9 mouse cellular contexts compared by ENCODE assay signal in the genomic region with DNA sequence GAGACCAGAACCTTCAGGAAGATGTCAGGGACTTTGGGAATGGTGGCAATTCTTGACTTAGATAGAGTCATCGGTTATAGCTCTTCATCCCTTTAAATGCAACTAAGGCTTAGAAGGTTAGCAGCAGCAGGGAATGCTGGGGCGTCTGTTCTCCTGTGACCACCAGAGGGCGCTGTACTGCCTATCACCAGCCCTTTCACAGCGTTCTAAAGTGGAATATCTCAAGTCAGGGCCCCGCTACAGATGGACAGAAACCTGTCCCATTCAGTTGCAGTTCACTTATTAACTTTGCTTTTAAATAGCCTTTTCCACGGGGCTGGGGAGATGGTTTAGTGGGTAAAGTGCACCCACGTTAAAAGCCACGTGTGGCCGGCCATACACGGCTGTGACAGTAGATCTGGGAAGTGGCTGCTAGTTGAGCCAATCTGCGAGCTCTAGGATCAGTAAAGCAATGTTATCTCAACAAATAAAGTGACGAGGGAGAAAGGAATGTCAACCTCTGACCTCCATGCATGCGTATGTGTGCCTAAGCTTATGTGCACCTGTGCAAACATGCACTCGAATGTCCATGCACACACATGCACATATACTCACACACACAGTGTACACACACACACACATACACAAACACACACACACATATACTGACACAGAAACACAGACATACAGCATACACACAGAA.
A peak's percentile ranks its signal among the peaks of the same experiment; 100 is the strongest.
DNase-seq lines count a peak whose midpoint lies in the region; ATAC-seq and TF ChIP-seq lines count a peak whose summit lies in the region.
"Had no signal": no experiment of that assay in that cellular context is flagged by ENCODE, and none has a peak within 500 bp of the region (broad histone marks: within the 10 kb centered on the region; RNA-seq: fewer than 3 reads in every experiment).

No protein-coding gene starts in this region.

- H3K79me3 ChIP-seq in C2C12 (ENCODE audit: low read depth): no peaks in the 10 kb centered on the region

- no peak for TF ChIP-seq POLR2A in cerebellum, adult 2 months (IDR thresholded peaks at IDR 0.05; ENCODE audit: borderline replicate concordance, insufficient read depth, low read length)

- H3K9ac ChIP-seq in lung, embryonic 14.5 days: no peak overlapping the region
- H3K9ac ChIP-seq: limb, embryonic 13.5 days had no signal

- H3K36me3 ChIP-seq in C2C12 (ENCODE audit: control insufficient read depth, insufficient read depth): no peaks in the 10 kb centered on the region
- no peaks in the 10 kb centered on the region for H3K36me3 ChIP-seq in lung, embryonic 14.5 days (ENCODE audit: insufficient read depth)
- H3K36me3 ChIP-seq: limb, embryonic 13.5 days had no signal

- peak; percentile 75; the same call in 1 of the 2 replicates for ATAC-seq in lung, embryonic 14.5 days (ENCODE audit: insufficient read depth)
- ATAC-seq in erythroblast, adult 5-6 weeks (replicated peaks; ENCODE audit: low FRiP score, poor library complexity, severe bottlenecking): no peak

- H3K9me3 ChIP-seq in lung, embryonic 14.5 days (ENCODE audit: low read depth, low read length): no peaks in the 10 kb centered on the region
- H3K9me3 ChIP-seq: limb, embryonic 13.5 days had no signal

- 52% methylated on average over 14 of the region's 14 CpGs for WGBS in cerebellum, adult 2 months
- WGBS in lung, embryonic 14.5 days: 28% methylated on average over 14 of the region's 14 CpGs

- no peak overlapping the region for H3K27ac ChIP-seq in cerebellum, adult 2 months (ENCODE audit: insufficient read depth, low read length)
- H3K27ac ChIP-seq in lung, embryonic 14.5 days (ENCODE audit: low read depth): no peak overlapping the region
- H3K27ac ChIP-seq: limb, embryonic 13.5 days had no signal

- H3K4me3 ChIP-seq in C2C12 (ENCODE audit: insufficient read depth, poor library complexity, severe bottlenecking): no peak overlapping the region
- H3K4me3 ChIP-seq in cerebellum, adult 2 months (replicated peaks; ENCODE audit: insufficient read depth, low read depth, low read length): no peak overlapping the region
- no peak overlapping the region for H3K4me3 ChIP-seq in lung, embryonic 14.5 days (ENCODE audit: low read depth, low read length)
- H3K4me3 ChIP-seq: limb, embryonic 13.5 days had no signal

- no peaks in the 10 kb centered on the region for H3K27me3 ChIP-seq in C2C12 (ENCODE audit: control insufficient read depth, insufficient read depth, insufficient read length)
- H3K27me3 ChIP-seq in cerebellum, adult 2 months (ENCODE audit: control insufficient read depth, insufficient read depth, low read length): no peaks in the 10 kb centered on the region
- H3K27me3 ChIP-seq in lung, embryonic 14.5 days (ENCODE audit: insufficient read depth, low read length): no peaks in the 10 kb centered on the region
- H3K27me3 ChIP-seq: limb, embryonic 13.5 days had no signal

- H3ac ChIP-seq in C2C12 (ENCODE audit: control insufficient read depth, insufficient read length, low read depth): no peak overlapping the region

- H3K4me1 ChIP-seq in cerebellum, adult 2 months (ENCODE audit: control insufficient read depth, insufficient read depth, low read length): no peaks in the 10 kb centered on the region; the same call in 1 of the 2 replicates
- H3K4me1 ChIP-seq in lung, embryonic 14.5 days (ENCODE audit: insufficient read depth): no peaks in the 10 kb centered on the region
- H3K4me1 ChIP-seq: limb, embryonic 13.5 days had no signal

- no peak overlapping the region for H3K4me2 ChIP-seq in lung, embryonic 14.5 days
- H3K4me2 ChIP-seq: limb, embryonic 13.5 days had no signal

- peak; percentile 0 for TF ChIP-seq CTCF in C2C12 (IDR thresholded peaks at IDR 0.05; ENCODE audit: control insufficient read depth, insufficient read depth, insufficient read length)
- peak; percentile 81 for TF ChIP-seq CTCF in cerebellum, adult 2 months (IDR thresholded peaks at IDR 0.05; ENCODE audit: borderline replicate concordance, insufficient read depth, low read depth, low read length)
- peak; percentile 80 for TF ChIP-seq CTCF in lung, embryonic 14.5 days (IDR thresholded peaks at IDR 0.05; ENCODE audit: low read depth)

- peak; percentile 3 for DNase-seq in MEL-GATA-1-ER (ENCODE audit: extremely low read depth, low read depth)
- DNase-seq in cerebellum, adult 2 months: peak; percentile 68 to 78
- peak; percentile 20 to 29 for DNase-seq in gastrocnemius, adult 8-10 months (ENCODE audit: low spot score in 2 of 2)
- peak; percentile 59 to 91 for DNase-seq in layer of hippocampus, adult 18-20 months (ENCODE audit: low spot score in 2 of 2)
- DNase-seq in lung, embryonic 14.5 days: peak; percentile 80
- peak; percentile 81 for DNase-seq in right cerebral cortex, postnatal 14 days

- no peaks in the 10 kb centered on the region for H3K79me2 ChIP-seq in C2C12 (ENCODE audit: control insufficient read depth, insufficient read depth)

TF ChIP-seq in C2C12, 6 proteins besides CTCF, POLR2A, EP300 and RAD21:
- no peak for TF ChIP-seq CEBPB (IDR thresholded peaks at IDR 0.05; ENCODE audit: low read depth)
- no peak for TF ChIP-seq MYOG (IDR thresholded peaks at IDR 0.05; ENCODE audit: control insufficient read depth, extremely low read depth, insufficient read length)
- no peak for TF ChIP-seq USF1 (IDR thresholded peaks at IDR 0.05; ENCODE audit: low read depth)
- no peak for TF ChIP-seq MYOD1 (IDR thresholded peaks at IDR 0.05; ENCODE audit: control insufficient read depth, insufficient read length, low read depth)
- no peak for TF ChIP-seq FOSL1 (IDR thresholded peaks at IDR 0.05; ENCODE audit: insufficient read depth, low read length, poor library complexity, severe bottlenecking)
- TF ChIP-seq MAX (IDR thresholded peaks at IDR 0.05): no peak

Comparison
In these comparisons a context has a peak if more than half of its experiments do, and no peak if none do; other contexts are left out.
1. CTCF ChIP-seq: peak in every context shown above with its lines; median percentile 81 in cerebellum, adult 2 months; 80 in lung, embryonic 14.5 days; 0 in C2C12.
2. DNase-seq: peak in every context shown above with its lines; median percentile 81 in right cerebral cortex, postnatal 14 days; 80 in lung, embryonic 14.5 days; 75 in layer of hippocampus, adult 18-20 months; 73 in cerebellum, adult 2 months; 24 in gastrocnemius, adult 8-10 months; 3 in MEL-GATA-1-ER.